Mouse (Mus musculus) liver, postnatal 0 days (tissue): ENCODE measurements at regions not wholly inside any gene's neighbourhood (a gene's known extent, or its start where the extent isn't known, plus 50 kb on each side); places are given as distances from the start of the nearest gene placed in this dataset.

Source experiments
- ATAC-seq: fragments of 200-750 bp; cut with Nextera tagmentation; 2 replicates; pipeline ENCODE4 v1.8.0; 2017; ENCODE audit warnings: mild to moderate bottlenecking, moderate library complexity
- DNase-seq: peaks from one replicate; pipeline ENCODE4 v3.0.0-alpha.2; 2016
- H3K27ac ChIP-seq: fragments of 300-500 bp; sonication (generic); 2 replicates; pipeline ENCODE4 v1.5.1; 2014; ENCODE audit warnings: antibody characterized with exemption, moderate library complexity, mild to moderate bottlenecking, low read depth
- H3K27me3 ChIP-seq: fragments of 300-500 bp; sonication (generic); 2 replicates; pipeline ENCODE4 v1.6.1; 2014; ENCODE audit warnings: low read length, control low read depth, mixed read lengths; ENCODE audit not compliant: insufficient read depth
- H3K36me3 ChIP-seq: fragments of 300-500 bp; sonication (generic); replicated peaks from 2 replicates; pipeline ENCODE4 v1.6.1; 2014; ENCODE audit warnings: mild to moderate bottlenecking, control low read depth, low read length, moderate library complexity, mixed read lengths; ENCODE audit not compliant: insufficient read depth
- H3K4me1 ChIP-seq: fragments of 300-500 bp; sonication (generic); 2 replicates; pipeline ENCODE4 v1.6.1; 2014; ENCODE audit warnings: antibody characterized with exemption, mild to moderate bottlenecking, control low read depth; ENCODE audit not compliant: insufficient read depth
- H3K4me2 ChIP-seq: fragments of 300-500 bp; sonication (generic); 2 replicates; pipeline ENCODE4 v1.6.1; 2014; ENCODE audit warnings: low read depth, mild to moderate bottlenecking, low read length, moderate library complexity, mixed read lengths
- H3K4me3 ChIP-seq: fragments of 300-500 bp; sonication (generic); 2 replicates; pipeline ENCODE4 v1.5.1; 2014; ENCODE audit warnings: low read depth, low read length
- H3K9ac ChIP-seq: fragments of 300-500 bp; sonication (generic); replicated peaks from 2 replicates; pipeline ENCODE4 v1.6.1; 2014; ENCODE audit warnings: mild to moderate bottlenecking, moderate library complexity
- H3K9me3 ChIP-seq: fragments of 300-500 bp; sonication (generic); 2 replicates; pipeline ENCODE4 v1.6.1; 2016; ENCODE audit warnings: mild to moderate bottlenecking, control low read depth, low read length, mixed read lengths
- CTCF ChIP-seq: sonication (generic); IDR thresholded peaks from 2 replicates; pipeline ENCODE4 v1.5.1; 2016; ENCODE audit warnings: antibody characterized with exemption, low read depth
- EP300 ChIP-seq: IDR thresholded peaks from 2 replicates; pipeline ENCODE4 v1.6.1; 2016; ENCODE audit warnings: antibody characterized with exemption, low read depth, mild to moderate bottlenecking
- WGBS: fragments of 180-500 bp; shearing (Covaris S2); extraction: QIAGEN DNeasy Blood & Tissue Kit; methylation state at CpG from one replicate; pipeline ENCODE4 v1.1.7; 2014; ENCODE audit not compliant: insufficient replicate concordance; 5-methylcytosine and 5-hydroxymethylcytosine counted together

GRCm38 (mm10) chr5:129420981-129421380, 80.0 kb upstream of the Sfswap start:
- no peak for ATAC-seq
- no peaks in the 10 kb centered on the region for H3K27me3 ChIP-seq
- 74% methylated on average over 2 of the region's 2 CpGs for WGBS

GRCm38 (mm10) chr5:129429897-129430296, 71.1 kb upstream of the Sfswap start:
- TF ChIP-seq EP300 (no peak), CTCF (no peak)
- Histone ChIP-seq H3K27ac (no peak overlapping the region), H3K27me3 (no peaks in the 10 kb centered on the region), H3K4me1 (no peaks in the 10 kb centered on the region), H3K9me3 (no peaks in the 10 kb centered on the region), H3K36me3 (no peaks in the 10 kb centered on the region), H3K4me3 (no peak overlapping the region), H3K4me2 (no peak overlapping the region), H3K9ac (no peak overlapping the region)
- DNase-seq: no peak
- ATAC-seq: no peak

More at GRCm38 (mm10) chr5:129420981-129421380, 80.0 kb upstream of the Sfswap start:
- no peaks in the 10 kb centered on the region for H3K4me1 ChIP-seq
- no peak for DNase-seq
- H3K9ac ChIP-seq: no peak overlapping the region
- no peaks in the 10 kb centered on the region for H3K36me3 ChIP-seq
- H3K4me2 ChIP-seq: no peak overlapping the region
- H3K9me3 ChIP-seq: no peaks in the 10 kb centered on the region
- no peak overlapping the region for H3K27ac ChIP-seq
- no peak overlapping the region for H3K4me3 ChIP-seq
- TF ChIP-seq EP300 (no peak), CTCF (no peak)

GRCm38 (mm10) chr5:129430330-129430729, 70.7 kb upstream of the Sfswap start:
- DNase-seq: no peak
- Histone ChIP-seq H3K27me3 (no peaks in the 10 kb centered on the region), H3K4me3 (no peak overlapping the region), H3K4me2 (no peak overlapping the region), H3K9me3 (no peaks in the 10 kb centered on the region), H3K36me3 (no peaks in the 10 kb centered on the region), H3K27ac (no peak overlapping the region), H3K9ac (no peak overlapping the region), H3K4me1 (no peaks in the 10 kb centered on the region)
- no peak for ATAC-seq
- TF ChIP-seq EP300 (no peak), CTCF (no peak)
- 70% methylated on average over 3 of the region's 3 CpGs for WGBS

GRCm38 (mm10) chr5:129449931-129450573, 51.0 kb upstream of the Sfswap start:
- no peaks in the 10 kb centered on the region; the same call in 1 of the 2 replicates for H3K4me1 ChIP-seq
- no peaks in the 10 kb centered on the region for H3K36me3 ChIP-seq
- H3K27me3 ChIP-seq: no peaks in the 10 kb centered on the region
- DNase-seq: no peak
- WGBS: 58% methylated on average over 7 of the region's 7 CpGs
- H3K9me3 ChIP-seq: no peaks in the 10 kb centered on the region
- H3K4me3 ChIP-seq: no peak overlapping the region
- no peak overlapping the region for H3K4me2 ChIP-seq
- no peak for ATAC-seq
- no peak overlapping the region for H3K27ac ChIP-seq
- no peak overlapping the region for H3K9ac ChIP-seq
- TF ChIP-seq EP300 (no peak), CTCF (no peak)
